Mouse (Mus musculus) 3T3-L1 (cell line): Measurements from ENCODE around the gene Ccnj.

ENCODE experiments used
- DNase-seq: peaks from one replicate; pipeline ENCODE4 v3.0.0-alpha.2; 2015; ENCODE audit warnings: low read depth, low spot score

Gene Ccnj

GRCm38 (mm10) chr19:40841593-40841992 is 10.5 kb downstream of the Ccnj start:
- no peak for DNase-seq

GRCm38 (mm10) chr19:40844731-40845130 is 13.7 kb downstream of the Ccnj start:
- no peak for DNase-seq

GRCm38 (mm10) chr19:40849391-40849790 is 18.3 kb downstream of the Ccnj start:
- DNase-seq = no peak

GRCm38 (mm10) chr19:40859555-40859954 is 28.5 kb downstream of the Ccnj start:
- no peak for DNase-seq

GRCm38 (mm10) chr19:40868284-40868683 is 37.2 kb downstream of the Ccnj start:
- no peak for DNase-seq

GRCm38 (mm10) chr19:40869425-40870105 is 38.5 kb downstream of the Ccnj start:
- DNase-seq = no peak

GRCm38 (mm10) chr19:40872955-40873665 is 42.0 kb downstream of the Ccnj start:
- DNase-seq = no peak

GRCm38 (mm10) chr19:40881700-40882099 is 50.6 kb downstream of the Ccnj start:
- DNase-seq = no peak

GRCm38 (mm10) chr19:40888887-40889286 is 57.8 kb downstream of the Ccnj start:
- no peak for DNase-seq

GRCm38 (mm10) chr19:40894071-40894506 is 63.0 kb downstream of the Ccnj start:
- DNase-seq = no peak

GRCm38 (mm10) chr19:40894519-40895392 is 63.7 kb downstream of the Ccnj start, which contains the start of gene Zfp518a:
TSS of gene Zfp518a (plus strand) at chr19:40894705.
- no peak for DNase-seq

- no peak for DNase-seq
Observed at GRCm38 (mm10) chr19:40895393-40895703, 64.3 kb downstream of the Ccnj start.
